11 mouse cellular contexts compared by ENCODE assay signal in genomic region chr7:35627371-35627770, GRCm38 (mm10). TPM values are rescaled to one million over a fixed set of nuclear protein-coding genes. Genes with fewer than 3 reads are reported as not detected.
"Had no signal": no experiment of that assay in that cellular context is flagged by ENCODE, and none has a peak within 500 bp of the region (broad histone marks: within the 10 kb centered on the region; RNA-seq: fewer than 3 reads in every experiment).

No protein-coding gene starts in this region.

- H3K27ac ChIP-seq: kidney, embryonic 15.5 days; limb, embryonic 15.5 days; liver, embryonic 12.5 days; lung, embryonic 15.5 days; midbrain, embryonic 13.5 days; neural tube, embryonic 15.5 days had no signal

- DNase-seq: layer of hippocampus, adult 9-11 months; layer of hippocampus, postnatal 36 days; thymus, adult 2 months; thymus, postnatal 36 days had no signal

- H3K4me3 ChIP-seq: kidney, embryonic 15.5 days; limb, embryonic 15.5 days; liver, embryonic 12.5 days; lung, embryonic 15.5 days; midbrain, embryonic 13.5 days; myocyte; neural tube, embryonic 15.5 days had no signal

- H3K27me3 ChIP-seq: kidney, embryonic 15.5 days; limb, embryonic 15.5 days; liver, embryonic 12.5 days; lung, embryonic 15.5 days; midbrain, embryonic 13.5 days; neural tube, embryonic 15.5 days had no signal

- H3K4me1 ChIP-seq: kidney, embryonic 15.5 days; limb, embryonic 15.5 days; liver, embryonic 12.5 days; lung, embryonic 15.5 days; midbrain, embryonic 13.5 days; neural tube, embryonic 15.5 days had no signal

- ATAC-seq: liver, embryonic 12.5 days; midbrain, embryonic 13.5 days had no signal

RNA-seq across cellular contexts. Expression of gene Rgs9bp, which starts 42.0 kb away (rescaled TPM):
- polyA plus RNA-seq: myocyte had no signal
